Mouse (Mus musculus): ENCODE results near the gene Dop1b. TPM values are rescaled to one million over a fixed set of nuclear protein-coding genes. Genes with fewer than 3 reads are reported as not detected.

Dop1b gene
- total and polyA plus RNA-seq, 3 experiments: 0.90 to 4.5 (median 3.1) TPM

DNA sequence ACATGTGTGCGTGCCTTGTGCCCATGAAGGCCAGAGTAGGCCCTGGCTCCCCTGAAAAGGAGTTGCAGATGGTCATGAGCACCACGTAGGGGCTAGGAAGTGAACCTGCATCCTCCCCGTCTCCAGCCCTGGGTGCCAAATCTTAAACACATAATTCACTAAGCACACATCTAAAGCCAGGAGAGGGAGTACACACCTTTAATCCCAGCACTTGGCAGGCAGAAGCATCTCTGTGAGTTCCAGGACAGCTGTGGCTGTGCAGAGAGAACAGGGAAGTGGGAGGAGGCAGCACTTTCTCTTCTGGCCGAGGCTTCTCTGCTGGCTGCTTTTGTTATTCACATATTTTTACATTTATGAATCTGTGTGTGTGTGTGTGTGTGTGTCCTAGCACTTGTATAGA is 52.9 kb downstream of the Dop1b start:
- Histone ChIP-seq H3K4me3 (replicated peaks in 1 of 3; ENCODE audit: low read depth in 2 of 3, low read length in 2 of 3, poor library complexity in 1 of 3) (no peak overlapping the region), H3K9me3 (replicated peaks; ENCODE audit: low read length) (no peaks in the 10 kb centered on the region), H3K9ac (ENCODE audit: insufficient read depth, low read depth) (no peak overlapping the region), H3K4me1 (ENCODE audit: control insufficient read depth in 1 of 2, insufficient read depth in 2 of 2) (peaks cover 5 to 20% of the 10 kb centered on the region in 2 experiments), H3K4me2 (ENCODE audit: insufficient read depth, low read depth, poor library complexity, severe bottlenecking) (no peak overlapping the region), H3K36me3 (replicated peaks in 1 of 2; ENCODE audit: control insufficient read depth in 1 of 2, insufficient read depth in 1 of 2, low read length in 1 of 2) (no peaks in the 10 kb centered on the region), H3K27me3 (replicated peaks) (no peaks in the 10 kb centered on the region), H3K27ac (ENCODE audit: insufficient read depth, low read depth) (no peak overlapping the region), H3K79me2 (replicated peaks; ENCODE audit: control insufficient read depth, extremely low read depth, insufficient read depth, poor library complexity, severe bottlenecking) (no peaks in the 10 kb centered on the region)
- no peak for TF ChIP-seq SMC3 (IDR thresholded peaks at IDR 0.05; ENCODE audit: low read depth, low read length)
- TF ChIP-seq RCOR1 (conservative IDR thresholded peaks at IDR 0.05; ENCODE audit: low read depth, low read length): no peak
- TF ChIP-seq POLR2A (IDR thresholded peaks at IDR 0.05; ENCODE audit: low read depth, low read length): no peak
- no peak for TF ChIP-seq MYC (IDR thresholded peaks at IDR 0.05; ENCODE audit: low read depth, low read length)
- TF ChIP-seq IRF4 (IDR thresholded peaks at IDR 0.05; ENCODE audit: low read depth, low read length): 0 out of 2 replicates have a peak, but pooled peaks have one; percentile 14
- TF ChIP-seq JUN (IDR thresholded peaks at IDR 0.05; ENCODE audit: insufficient read depth, low read depth, low read length): no peak
- no peak for TF ChIP-seq SIN3A (IDR thresholded peaks at IDR 0.05; ENCODE audit: low read length)
- peak in 1 of 2 experiments; percentile 22; a peak in 1 of 4 replicates for TF ChIP-seq CTCF (conservative IDR thresholded peaks at IDR 0.05 in 1 of 2, IDR thresholded peaks at IDR 0.05 in 1 of 2; ENCODE audit: low read depth in 2 of 2, low read length in 2 of 2)
- no peak for TF ChIP-seq ZC3H11A (IDR thresholded peaks at IDR 0.05; ENCODE audit: low read depth, low read length)
- no peak for TF ChIP-seq UBTF (IDR thresholded peaks at IDR 0.05; ENCODE audit: low read depth, low read length)
- TF ChIP-seq ZMIZ1 (IDR thresholded peaks at IDR 0.05; ENCODE audit: low read depth, low read length): no peak
- TF ChIP-seq TBP (conservative IDR thresholded peaks at IDR 0.05; ENCODE audit: low read depth, low read length): no peak
- no peak for TF ChIP-seq CHD2 (IDR thresholded peaks at IDR 0.05; ENCODE audit: low read length)
- TF ChIP-seq MAFK (IDR thresholded peaks at IDR 0.05; ENCODE audit: insufficient replicate concordance, low read length): no peak
- TF ChIP-seq RAD21 (IDR thresholded peaks at IDR 0.05; ENCODE audit: low read depth, low read length): no peak; the same call in 1 of the 2 replicates
- TF ChIP-seq USF1 (IDR thresholded peaks at IDR 0.05; ENCODE audit: low read depth, low read length): no peak
- no peak for TF ChIP-seq ETS1 (conservative IDR thresholded peaks at IDR 0.05; ENCODE audit: low read depth, low read length)
- TF ChIP-seq ELF1 (IDR thresholded peaks at IDR 0.05; ENCODE audit: low read depth, low read length): no peak
- no peak for DNase-seq (ENCODE audit: extremely low read depth)
- dilution Hi-C loops (cut with MboI; ENCODE audit: extremely low pct_ligation_motif_present, extremely low pct_unique_long_range_greater_than_20kb, low sequenced_read_pairs): no loop called here
- in situ Hi-C loops (cut with MboI; ENCODE audit: low pct_ligation_motif_present, low pct_unique_long_range_greater_than_20kb, low sequenced_read_pairs): loop anchor here (10.0 kb wide), 1 partner anchor 160 kb away; the partner anchor contains the start of genes Cbr1 and Setd4

DNA sequence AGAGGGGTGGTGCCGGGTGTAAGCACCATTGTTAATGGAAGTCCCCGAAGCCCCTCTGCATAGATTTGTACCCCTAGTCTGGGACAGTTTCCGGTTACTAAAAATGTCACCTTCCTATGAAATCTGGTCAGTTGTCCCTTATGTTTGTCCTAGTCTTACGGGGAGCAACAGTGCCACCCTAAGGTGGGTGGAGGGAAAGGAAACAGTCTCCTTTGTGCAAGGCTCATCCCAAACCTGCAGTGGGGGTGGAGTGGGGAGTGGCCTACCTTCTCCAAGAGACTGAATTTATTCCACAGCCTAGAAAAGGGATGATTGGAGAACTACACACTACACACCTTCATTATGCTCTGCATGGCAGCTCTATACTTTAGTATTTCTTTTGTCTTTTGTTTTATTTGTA is 55.3 kb downstream of the Dop1b start:
- no peak overlapping the region for H3K4me2 ChIP-seq (ENCODE audit: insufficient read depth, low read depth, poor library complexity, severe bottlenecking)
- H3K9ac ChIP-seq (ENCODE audit: insufficient read depth, low read depth): no peak overlapping the region
- dilution Hi-C loops (cut with MboI; ENCODE audit: extremely low pct_ligation_motif_present, extremely low pct_unique_long_range_greater_than_20kb, low sequenced_read_pairs): no loop called here
- TF ChIP-seq NRF1 (IDR thresholded peaks at IDR 0.05; ENCODE audit: low read depth, low read length): no peak
- no peak for TF ChIP-seq MAX (IDR thresholded peaks at IDR 0.05; ENCODE audit: low read length)
- TF ChIP-seq IRF4 (IDR thresholded peaks at IDR 0.05; ENCODE audit: low read depth, low read length): 0 out of 2 replicates have a peak, but pooled peaks have one; percentile 10
- TF ChIP-seq MEF2A (IDR thresholded peaks at IDR 0.05; ENCODE audit: borderline replicate concordance, low read depth, low read length): peak; percentile 13; the same call in 1 of the 2 replicates
- TF ChIP-seq TCF12 (IDR thresholded peaks at IDR 0.05; ENCODE audit: low read depth, low read length): no peak
- TF ChIP-seq MAZ (IDR thresholded peaks at IDR 0.05; ENCODE audit: low read depth, low read length): peak; percentile 39; the same call in 1 of the 2 replicates
- peak; percentile 82 for TF ChIP-seq RAD21 (IDR thresholded peaks at IDR 0.05; ENCODE audit: low read depth, low read length)
- TF ChIP-seq SMC3 (IDR thresholded peaks at IDR 0.05; ENCODE audit: low read depth, low read length): peak; percentile 83
- TF ChIP-seq PAX5 (IDR thresholded peaks at IDR 0.05; ENCODE audit: low read length): no peak
- peak; percentile 47 to 86; a peak in 3 of 4 replicates for TF ChIP-seq CTCF (conservative IDR thresholded peaks at IDR 0.05 in 1 of 2, IDR thresholded peaks at IDR 0.05 in 1 of 2; ENCODE audit: low read depth in 2 of 2, low read length in 2 of 2)
- TF ChIP-seq CHD1 (IDR thresholded peaks at IDR 0.05; ENCODE audit: low read depth, low read length): no peak
- TF ChIP-seq CHD2 (IDR thresholded peaks at IDR 0.05; ENCODE audit: low read length): no peak
- no peak for TF ChIP-seq KAT2A (IDR thresholded peaks at IDR 0.05; ENCODE audit: insufficient replicate concordance, low read length)
- no peak for TF ChIP-seq RCOR1 (conservative IDR thresholded peaks at IDR 0.05; ENCODE audit: low read depth, low read length)
- TF ChIP-seq ZNF384 (IDR thresholded peaks at IDR 0.05; ENCODE audit: low read depth, low read length): no peak
- DNase-seq (ENCODE audit: extremely low read depth): peak; percentile 61
- H3K79me2 ChIP-seq (replicated peaks; ENCODE audit: control insufficient read depth, extremely low read depth, insufficient read depth, poor library complexity, severe bottlenecking): no peaks in the 10 kb centered on the region
- in situ Hi-C loops (cut with MboI; ENCODE audit: low pct_ligation_motif_present, low pct_unique_long_range_greater_than_20kb, low sequenced_read_pairs): loop anchor here (10.0 kb wide), 1 partner anchor 162 kb away; the partner anchor contains the start of genes Cbr1 and Setd4
- H3K36me3 ChIP-seq (replicated peaks in 1 of 2; ENCODE audit: control insufficient read depth in 1 of 2, insufficient read depth in 1 of 2, low read length in 1 of 2): peaks cover 0 to 7% of the 10 kb centered on the region in 2 experiments
- no peak overlapping the region for H3K4me3 ChIP-seq (replicated peaks in 1 of 3; ENCODE audit: low read depth in 2 of 3, low read length in 2 of 3, poor library complexity in 1 of 3)
- peaks cover 7 to 20% of the 10 kb centered on the region in 2 experiments for H3K4me1 ChIP-seq (ENCODE audit: control insufficient read depth in 1 of 2, insufficient read depth in 2 of 2)
- no peaks in the 10 kb centered on the region for H3K27me3 ChIP-seq (replicated peaks)
- H3K27ac ChIP-seq (ENCODE audit: insufficient read depth, low read depth): no peak overlapping the region
- H3K9me3 ChIP-seq (replicated peaks; ENCODE audit: low read length): no peaks in the 10 kb centered on the region
